Mouse (Mus musculus) liver, embryonic 15.5 days (tissue): ENCODE data around the gene Cenpo. TPM values are rescaled to one million over a fixed set of nuclear protein-coding genes. Genes with fewer than 3 reads are reported as not detected.

Source experiments
- ATAC-seq: fragments of 200-750 bp; cut with Nextera tagmentation; 2 replicates; pipeline ENCODE4 v1.8.0; 2017; ENCODE audit warnings: moderate number of reproducible peaks, mild to moderate bottlenecking, moderate library complexity; ENCODE audit not compliant: insufficient read depth
- H3K27ac ChIP-seq: fragments of 300-500 bp; sonication (generic); replicated peaks from 2 replicates; pipeline ENCODE4 v1.5.1; 2015; ENCODE audit warnings: mild to moderate bottlenecking, inconsistent platforms
- H3K27me3 ChIP-seq: fragments of 300-500 bp; sonication (generic); 2 replicates; pipeline ENCODE4 v1.6.1; 2015; ENCODE audit warnings: mild to moderate bottlenecking, inconsistent platforms
- H3K36me3 ChIP-seq: fragments of 300-500 bp; sonication (generic); replicated peaks from 2 replicates; pipeline ENCODE4 v1.6.1; 2015; ENCODE audit warnings: moderate library complexity, mild to moderate bottlenecking, inconsistent platforms
- H3K4me1 ChIP-seq: fragments of 300-500 bp; sonication (generic); replicated peaks from 2 replicates; pipeline ENCODE4 v1.6.1; 2015; ENCODE audit warnings: inconsistent platforms
- H3K4me2 ChIP-seq: fragments of 300-500 bp; sonication (generic); 2 replicates; pipeline ENCODE4 v1.6.1; 2015; ENCODE audit warnings: moderate library complexity, mild to moderate bottlenecking, inconsistent platforms
- H3K4me3 ChIP-seq: fragments of 300-500 bp; sonication (generic); replicated peaks from 2 replicates; pipeline ENCODE4 v1.5.1; 2015; ENCODE audit warnings: mild to moderate bottlenecking, inconsistent platforms
- H3K9ac ChIP-seq: fragments of 300-500 bp; sonication (generic); 2 replicates; pipeline ENCODE4 v1.6.1; 2015; ENCODE audit warnings: moderate library complexity, mild to moderate bottlenecking, inconsistent platforms
- H3K9me3 ChIP-seq: fragments of 300-500 bp; sonication (generic); replicated peaks from 2 replicates; pipeline ENCODE4 v1.6.1; 2016; ENCODE audit warnings: inconsistent platforms
- WGBS: fragments of 180-500 bp; shearing (Covaris S2); methylation state at CpG from one replicate; pipeline ENCODE4 v1.1.7; 2015; ENCODE audit warnings: mixed read lengths; ENCODE audit not compliant: insufficient replicate concordance; 5-methylcytosine and 5-hydroxymethylcytosine counted together
- polyA plus RNA-seq: library from polyadenylated mRNA; unstranded; fragments of >200 nt; fragmentation: Nextera tagmentation; extraction: Ambion mirVana; gene quantifications from 2 replicates; pipeline ENCODE4 v1.2.1, GENCODE M21; 2015

The Cenpo gene
- polyA plus RNA-seq, 1 experiment from 2014 or later, result 10.5 TPM

- H3K27me3 ChIP-seq, result no peaks in the 10 kb centered on the region
- no peaks in the 10 kb centered on the region for H3K4me1 ChIP-seq
- H3K27ac ChIP-seq, result no peak overlapping the region
- ATAC-seq, result no peak
- WGBS, result 68% methylated on average over 5 of the region's 5 CpGs
- H3K4me3 ChIP-seq, result no peak overlapping the region
- no peaks in the 10 kb centered on the region for H3K9me3 ChIP-seq
- H3K4me2 ChIP-seq, result no peak overlapping the region
- H3K36me3 ChIP-seq, result no peaks in the 10 kb centered on the region
- H3K9ac ChIP-seq, result no peak overlapping the region
These were observed 64.5 kb downstream of the Cenpo start for GRCm38 (mm10) chr12:4169622-4170021.

- H3K4me3 ChIP-seq, result no peak overlapping the region
- no peak overlapping the region for H3K27ac ChIP-seq
- H3K27me3 ChIP-seq, result no peaks in the 10 kb centered on the region
- ATAC-seq, result no peak
- H3K9ac ChIP-seq, result no peak overlapping the region
- H3K9me3 ChIP-seq, result no peaks in the 10 kb centered on the region
- WGBS, result 78% methylated on average over 1 of the region's 1 CpGs
- H3K4me1 ChIP-seq, result no peaks in the 10 kb centered on the region
- no peaks in the 10 kb centered on the region for H3K36me3 ChIP-seq
- no peak overlapping the region for H3K4me2 ChIP-seq
These were observed 65.0 kb downstream of the Cenpo start for GRCm38 (mm10) chr12:4169058-4169457.

GRCm38 (mm10) chr12:4166970-4167369 is 67.1 kb downstream of the Cenpo start:
- Histone ChIP-seq H3K4me1 (no peaks in the 10 kb centered on the region), H3K4me2 (no peak overlapping the region), H3K27me3 (no peaks in the 10 kb centered on the region), H3K36me3 (no peaks in the 10 kb centered on the region), H3K4me3 (no peak overlapping the region), H3K9ac (no peak overlapping the region), H3K27ac (no peak overlapping the region), H3K9me3 (no peaks in the 10 kb centered on the region)
- ATAC-seq, result no peak
- WGBS, result 43% methylated on average over 3 of the region's 3 CpGs

- no peak overlapping the region for H3K4me3 ChIP-seq
- no peak for ATAC-seq
- WGBS, result 38% methylated on average over 2 of the region's 2 CpGs
These were observed 71.2 kb downstream of the Cenpo start for GRCm38 (mm10) chr12:4162886-4163285.

GRCm38 (mm10) chr12:4160322-4160721 is 73.8 kb downstream of the Cenpo start:
- 57% methylated on average over 7 of the region's 7 CpGs for WGBS
- Histone ChIP-seq H3K36me3 (no peaks in the 10 kb centered on the region), H3K4me2 (no peak overlapping the region), H3K9me3 (no peaks in the 10 kb centered on the region), H3K27me3 (no peaks in the 10 kb centered on the region), H3K4me3 (no peak overlapping the region), H3K27ac (no peak overlapping the region), H3K4me1 (no peaks in the 10 kb centered on the region), H3K9ac (no peak overlapping the region)
- ATAC-seq, result no peak

More at GRCm38 (mm10) chr12:4162886-4163285, 71.2 kb downstream of the Cenpo start:
- Histone ChIP-seq H3K4me1 (no peaks in the 10 kb centered on the region), H3K9me3 (no peaks in the 10 kb centered on the region), H3K27me3 (no peaks in the 10 kb centered on the region), H3K27ac (no peak overlapping the region), H3K36me3 (no peaks in the 10 kb centered on the region), H3K9ac (no peak overlapping the region), H3K4me2 (no peak overlapping the region)

- ATAC-seq, result no peak
- no peak overlapping the region for H3K9ac ChIP-seq
These were observed 75.0 kb downstream of the Cenpo start for GRCm38 (mm10) chr12:4158868-4159632.

GRCm38 (mm10) chr12:4158179-4158578 is 75.9 kb downstream of the Cenpo start:
- WGBS, result 20% methylated on average over 3 of the region's 3 CpGs
- H3K27me3 ChIP-seq, result no peaks in the 10 kb centered on the region
- no peak overlapping the region for H3K9ac ChIP-seq
- no peak overlapping the region for H3K4me3 ChIP-seq
- no peaks in the 10 kb centered on the region for H3K36me3 ChIP-seq
- no peak for ATAC-seq
- H3K9me3 ChIP-seq, result no peaks in the 10 kb centered on the region
- H3K4me2 ChIP-seq, result no peak overlapping the region
- no peaks in the 10 kb centered on the region for H3K4me1 ChIP-seq
- no peak overlapping the region for H3K27ac ChIP-seq

More at GRCm38 (mm10) chr12:4158868-4159632, 75.0 kb downstream of the Cenpo start:
- H3K36me3 ChIP-seq, result no peaks in the 10 kb centered on the region
- no peaks in the 10 kb centered on the region for H3K9me3 ChIP-seq
- no peak overlapping the region for H3K4me3 ChIP-seq
- 66% methylated on average over 7 of the region's 7 CpGs for WGBS
- H3K27ac ChIP-seq, result no peak overlapping the region
- H3K27me3 ChIP-seq, result no peaks in the 10 kb centered on the region
- H3K4me1 ChIP-seq, result no peaks in the 10 kb centered on the region
- no peak overlapping the region for H3K4me2 ChIP-seq

- Histone ChIP-seq H3K27me3 (no peaks in the 10 kb centered on the region), H3K4me2 (no peak overlapping the region), H3K36me3 (no peaks in the 10 kb centered on the region), H3K9ac (no peak overlapping the region), H3K27ac (no peak overlapping the region), H3K4me3 (no peak overlapping the region), H3K4me1 (no peaks in the 10 kb centered on the region), H3K9me3 (no peaks in the 10 kb centered on the region)
- 72% methylated on average over 2 of the region's 2 CpGs for WGBS
- no peak for ATAC-seq
These were observed 76.6 kb downstream of the Cenpo start for GRCm38 (mm10) chr12:4157466-4157865.

GRCm38 (mm10) chr12:4151969-4152368 is 82.1 kb downstream of the Cenpo start:
- Histone ChIP-seq H3K4me1 (no peaks in the 10 kb centered on the region), H3K27ac (no peak overlapping the region), H3K9ac (no peak overlapping the region), H3K9me3 (no peaks in the 10 kb centered on the region), H3K4me3 (no peak overlapping the region), H3K4me2 (no peak overlapping the region), H3K36me3 (no peaks in the 10 kb centered on the region), H3K27me3 (no peaks in the 10 kb centered on the region)
- ATAC-seq, result no peak
- WGBS, result 69% methylated on average over 3 of the region's 3 CpGs

GRCm38 (mm10) chr12:4150936-4151335 is 83.2 kb downstream of the Cenpo start:
- Histone ChIP-seq H3K36me3 (no peaks in the 10 kb centered on the region), H3K9me3 (no peaks in the 10 kb centered on the region), H3K27me3 (no peaks in the 10 kb centered on the region), H3K4me3 (no peak overlapping the region), H3K27ac (no peak overlapping the region), H3K4me2 (no peak overlapping the region), H3K9ac (no peak overlapping the region), H3K4me1 (no peaks in the 10 kb centered on the region)
- ATAC-seq, result no peak
- WGBS, result 64% methylated on average over 2 of the region's 2 CpGs
